Mouse (Mus musculus) brain, embryonic 14.5 days (tissue): Measurements from ENCODE around the gene Ccdc88c.

ENCODE experiments used
- CTCF ChIP-seq: fragments of 200-500 bp; IDR thresholded peaks from 2 replicates; pipeline ENCODE4 v1.5.1; 2012; ENCODE audit warnings: inconsistent platforms, mild to moderate bottlenecking, moderate library complexity, borderline replicate concordance; ENCODE audit not compliant: insufficient read depth, insufficient read length; ENCODE audit errors: extremely low read depth
- POLR2A ChIP-seq: fragments of 200-500 bp; IDR thresholded peaks from 2 replicates; pipeline ENCODE4 v1.6.1; 2012; ENCODE audit warnings: mild to moderate bottlenecking, inconsistent platforms, borderline replicate concordance; ENCODE audit not compliant: poor library complexity, insufficient read depth, insufficient read length, severe bottlenecking; ENCODE audit errors: extremely low read depth

GRCm38 (mm10) chr12:100910731-100911130 is 118.1 kb downstream of the Ccdc88c start:
- TF ChIP-seq CTCF (no peak), POLR2A (no peak)
